Mouse (Mus musculus): ENCODE results near the gene Npm3. TPM values are rescaled to one million over a fixed set of nuclear protein-coding genes. Genes with fewer than 3 reads are reported as not detected.

The Npm3 gene
- total RNA-seq, 2 experiments from 2014 or later: 123 to 124 TPM

DNA sequence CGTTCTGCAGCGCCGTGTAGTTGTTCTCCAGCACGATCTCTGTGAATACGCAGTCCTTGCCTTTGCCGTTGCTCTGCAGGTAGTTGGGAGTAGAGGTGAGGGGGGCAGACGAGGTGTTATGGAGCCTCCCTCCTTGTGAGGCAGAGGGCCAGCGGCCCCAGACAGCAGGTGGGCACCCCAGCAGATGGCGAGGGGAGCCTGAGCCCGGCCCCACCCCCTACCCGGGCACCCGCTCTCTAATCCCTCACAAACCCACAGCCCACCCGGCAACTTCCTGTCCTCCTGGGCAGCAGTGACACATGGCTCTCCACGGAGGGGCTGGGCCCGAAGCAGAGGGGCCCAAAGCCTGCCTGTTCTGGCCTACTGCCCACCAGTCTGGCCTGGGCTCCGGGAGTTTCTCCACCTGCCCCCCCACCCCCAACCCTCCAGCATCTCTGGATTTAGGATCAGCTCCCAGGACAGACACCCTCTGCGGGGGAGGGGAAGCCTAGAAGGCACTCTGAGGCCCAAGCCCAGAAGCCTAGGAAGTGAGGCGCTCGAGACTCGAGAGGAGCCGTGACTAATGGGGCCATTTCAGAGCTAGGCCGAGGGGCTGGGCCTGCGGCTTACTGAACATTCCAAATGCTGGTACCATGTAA is 12.1 kb downstream of the Npm3 start:
- no peak for ATAC-seq (replicated peaks; ENCODE audit: low FRiP score, low TSS enrichment, poor library complexity, severe bottlenecking)

GRCm38 (mm10) chr19:45736855-45737207 is 12.6 kb downstream of the Npm3 start:
- ATAC-seq (replicated peaks; ENCODE audit: low FRiP score, low TSS enrichment, poor library complexity, severe bottlenecking): peak; percentile 72

- ATAC-seq (replicated peaks; ENCODE audit: low FRiP score, low TSS enrichment, poor library complexity, severe bottlenecking): no peak
Observed at GRCm38 (mm10) chr19:45736241-45736640, 13.2 kb downstream of the Npm3 start.

DNA sequence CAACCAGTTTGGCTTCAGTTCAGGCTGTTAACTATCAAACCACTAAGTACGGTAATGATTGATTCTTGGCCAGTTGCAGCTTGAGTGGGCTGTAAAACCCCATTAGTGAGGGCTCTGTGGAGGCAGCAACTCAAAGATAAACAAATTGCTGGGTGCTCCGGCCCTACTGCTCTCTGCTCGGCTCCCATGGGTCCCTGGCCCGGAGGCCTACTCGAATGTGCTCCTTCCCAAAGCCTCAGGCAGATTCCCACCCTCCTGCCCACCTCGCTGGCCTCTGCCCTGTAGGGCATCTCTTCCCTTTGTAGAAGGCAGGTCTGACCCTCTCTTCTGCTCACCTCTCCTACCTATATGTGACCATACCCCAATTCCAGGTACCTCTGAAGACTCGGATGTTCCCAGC is 14.6 kb downstream of the Npm3 start:
- no peak for ATAC-seq (replicated peaks; ENCODE audit: low FRiP score, low TSS enrichment, poor library complexity, severe bottlenecking)

- no peak for ATAC-seq (replicated peaks; ENCODE audit: low FRiP score, low TSS enrichment, poor library complexity, severe bottlenecking)
Observed at GRCm38 (mm10) chr19:45734191-45734590, 15.2 kb downstream of the Npm3 start.

GRCm38 (mm10) chr19:45733564-45733963 is 15.8 kb downstream of the Npm3 start:
- no peak for ATAC-seq (replicated peaks; ENCODE audit: low FRiP score, low TSS enrichment, poor library complexity, severe bottlenecking)

DNA sequence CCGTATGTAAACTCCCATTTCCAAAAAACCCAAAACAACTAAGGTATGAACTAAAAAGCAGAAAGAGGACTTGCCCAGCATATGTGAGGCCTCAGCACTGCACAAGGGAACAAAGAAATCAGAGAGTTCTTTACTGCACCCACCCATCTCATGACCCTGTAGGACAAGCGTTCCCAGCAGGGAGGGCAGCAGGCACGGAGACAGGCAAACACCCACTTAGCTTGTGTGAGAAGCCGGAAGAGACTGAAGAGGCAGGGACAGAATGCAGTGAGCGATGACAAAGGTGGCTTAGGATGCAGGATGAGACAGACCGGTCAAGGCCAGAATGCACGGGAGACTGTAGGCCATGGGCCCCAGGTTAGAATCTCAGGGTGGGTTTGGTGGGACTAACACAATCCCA is 17.7 kb downstream of the Npm3 start:
- ATAC-seq (replicated peaks; ENCODE audit: low FRiP score, low TSS enrichment, poor library complexity, severe bottlenecking): no peak

- no peak for ATAC-seq (replicated peaks; ENCODE audit: low FRiP score, low TSS enrichment, poor library complexity, severe bottlenecking)
Observed at GRCm38 (mm10) chr19:45730042-45730441, 19.3 kb downstream of the Npm3 start.

DNA sequence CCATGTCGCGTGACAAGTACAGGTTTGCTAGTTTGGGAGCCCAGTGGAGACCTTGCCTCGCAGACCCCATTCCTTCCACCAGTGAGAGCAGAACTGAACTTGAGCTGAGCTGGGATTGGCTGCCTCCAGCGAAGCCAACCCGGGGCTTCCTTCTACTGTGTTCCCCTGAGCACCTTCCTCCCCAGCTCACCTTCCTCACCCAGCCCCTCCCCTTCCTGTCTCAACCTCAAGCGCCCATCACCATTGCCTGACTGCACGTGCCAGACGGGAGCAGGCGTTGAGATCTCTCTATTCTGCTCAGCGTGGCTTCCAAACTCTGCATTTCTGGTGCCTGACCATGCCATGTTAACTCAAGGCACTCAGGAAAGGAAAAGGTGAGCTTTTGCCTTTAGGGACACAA is 22.2 kb downstream of the Npm3 start:
- ATAC-seq (replicated peaks; ENCODE audit: low FRiP score, low TSS enrichment, poor library complexity, severe bottlenecking): no peak

GRCm38 (mm10) chr19:45725677-45726277 is 23.6 kb downstream of the Npm3 start:
- ATAC-seq (replicated peaks; ENCODE audit: low FRiP score, low TSS enrichment, poor library complexity, severe bottlenecking): no peak

DNA sequence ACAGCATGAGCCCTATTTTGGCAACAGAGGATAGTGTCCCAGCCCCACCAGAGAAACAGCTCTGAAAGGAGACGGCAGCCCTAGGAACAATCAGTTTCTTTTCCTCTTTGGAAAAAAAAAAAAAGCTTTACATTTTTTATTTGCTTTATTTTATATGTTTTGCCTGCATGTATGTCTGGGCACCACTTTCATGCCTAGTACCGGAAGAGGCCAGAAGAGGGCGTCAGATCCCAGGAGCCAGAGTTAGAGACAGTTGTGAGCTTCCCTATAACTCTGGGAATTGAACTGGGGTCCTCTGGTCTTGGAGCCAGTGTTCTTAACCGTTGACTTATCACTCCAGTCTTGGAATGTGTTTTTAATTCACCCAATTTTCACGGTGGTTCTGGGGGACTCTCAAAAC is 27.2 kb downstream of the Npm3 start:
- no peak for ATAC-seq (replicated peaks; ENCODE audit: low FRiP score, low TSS enrichment, poor library complexity, severe bottlenecking)

DNA sequence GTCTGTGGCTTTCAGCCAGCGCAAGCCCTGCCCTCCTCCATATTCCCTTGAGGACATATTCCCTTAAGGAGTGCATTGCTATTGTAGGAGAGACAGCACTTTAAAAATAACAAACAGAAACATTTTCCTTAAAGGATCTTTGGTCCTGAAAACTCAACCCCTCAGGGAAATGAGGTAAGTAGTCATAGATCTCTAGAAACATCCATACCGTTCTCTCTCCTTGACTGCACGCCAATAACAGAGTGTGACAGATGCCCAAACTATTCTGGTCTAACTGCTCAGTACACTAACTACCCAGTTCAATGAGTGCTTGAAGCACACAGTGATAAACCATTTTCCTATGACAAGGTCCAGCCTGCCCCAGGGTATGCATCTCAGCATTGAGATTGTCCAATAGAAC is 31.1 kb downstream of the Npm3 start:
- ATAC-seq (replicated peaks; ENCODE audit: low FRiP score, low TSS enrichment, poor library complexity, severe bottlenecking): no peak

DNA sequence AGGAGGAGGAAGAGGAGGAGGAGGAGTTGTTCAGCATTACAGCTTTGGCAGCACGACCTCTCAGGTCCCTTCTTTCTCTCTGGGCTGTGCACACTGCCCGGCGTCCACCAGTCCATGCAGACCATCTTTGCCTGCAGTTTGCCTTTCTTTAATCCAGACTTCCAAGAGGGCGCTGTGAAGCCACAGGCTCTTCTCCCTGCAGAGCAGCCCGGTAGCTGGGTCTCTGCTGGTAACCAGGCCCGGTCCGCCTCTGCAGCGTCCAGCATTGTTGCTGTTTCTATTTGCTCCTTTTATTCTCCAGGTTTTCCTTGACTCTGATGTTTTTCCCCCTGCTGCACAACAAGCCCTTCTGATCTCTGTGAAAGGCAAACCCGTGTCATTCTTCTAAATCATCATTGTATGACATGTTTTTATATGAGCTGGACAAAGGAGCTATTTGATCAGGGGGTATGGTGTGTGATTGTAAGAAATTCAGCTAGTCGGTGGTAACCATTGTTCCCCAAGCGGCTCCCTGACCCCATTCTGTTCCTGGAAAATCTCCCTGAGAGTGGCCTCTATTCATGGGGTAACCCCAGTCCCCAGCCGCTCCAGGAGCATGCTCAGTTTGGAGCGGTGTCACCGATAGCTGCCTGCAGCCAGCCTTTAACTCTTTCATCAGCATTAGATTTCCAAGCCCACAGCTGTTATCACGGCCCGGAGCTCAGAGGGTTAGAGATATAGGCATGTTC is 31.7 kb downstream of the Npm3 start:
- ATAC-seq (replicated peaks; ENCODE audit: low FRiP score, low TSS enrichment, poor library complexity, severe bottlenecking): no peak

DNA sequence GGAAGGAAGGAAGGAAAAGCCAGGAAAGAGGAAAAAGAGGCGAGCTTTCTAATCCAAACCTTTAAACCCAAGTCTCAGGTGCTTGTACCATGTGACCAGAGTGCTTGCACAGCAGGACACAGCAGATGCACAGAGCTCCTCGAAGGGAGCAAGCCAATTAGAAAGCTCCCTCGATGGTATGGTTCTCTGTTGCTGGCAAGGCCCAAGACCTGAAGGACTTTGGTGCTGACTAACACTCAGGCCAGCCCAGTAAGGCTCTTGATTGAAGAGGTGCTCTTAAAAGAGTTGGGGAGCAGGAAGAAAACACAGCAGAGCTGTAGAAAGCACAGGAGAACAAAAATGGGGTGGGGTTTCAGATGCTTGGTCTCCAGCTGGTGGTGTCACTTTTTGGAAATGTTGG is 40.7 kb downstream of the Npm3 start:
- ATAC-seq (replicated peaks; ENCODE audit: low FRiP score, low TSS enrichment, poor library complexity, severe bottlenecking): no peak

Other genes starting within 250 kb of the Npm3 start
- 8.6 and 10.2 TPM in 2 replicates for gene Poll, start 189.1 kb downstream of the Npm3 start, total RNA-seq (2014; fragmentation: Nextera tagmentation)
- 5.4 and 10.3 TPM in 2 replicates for gene Poll, start 189.1 kb downstream of the Npm3 start, total RNA-seq (2017)
- gene Gm17018, start 189.0 kb downstream of the Npm3 start, total RNA-seq (2014; fragmentation: Nextera tagmentation): 22.0 and 30.6 TPM in 2 replicates
- 17.5 and 23.1 TPM in 2 replicates for gene Gm17018, start 189.0 kb downstream of the Npm3 start, total RNA-seq (2017)
- 14.5 and 33.0 TPM in 2 replicates for gene Fbxw4, start 89.3 kb downstream of the Npm3 start, total RNA-seq (2014; fragmentation: Nextera tagmentation)
- gene Fbxw4, start 89.3 kb downstream of the Npm3 start, total RNA-seq (2017): 5.5 and 15.5 TPM in 2 replicates
- gene Fgf8, start 6.7 kb downstream of the Npm3 start, total RNA-seq (2014; fragmentation: Nextera tagmentation): not detected in 2 replicates
- not detected in 2 replicates for gene Fgf8, start 6.7 kb downstream of the Npm3 start, total RNA-seq (2017)
- 75.0 and 86.3 TPM in 2 replicates for gene Mgea5, start 34.2 kb upstream of the Npm3 start, total RNA-seq (2014; fragmentation: Nextera tagmentation)
- gene Mgea5, start 34.2 kb upstream of the Npm3 start, total RNA-seq (2017): 117 and 134 TPM in 2 replicates
- gene Kcnip2, start 66.5 kb upstream of the Npm3 start, total RNA-seq (2014; fragmentation: Nextera tagmentation): 0.52 TPM in 1 of 2 replicates, not detected in the other
- gene Kcnip2, start 66.5 kb upstream of the Npm3 start, total RNA-seq (2017): 0.34 and 3.6 TPM in 2 replicates
- gene Armh3, start 248.9 kb upstream of the Npm3 start, total RNA-seq (2014; fragmentation: Nextera tagmentation): 5.6 and 10.5 TPM in 2 replicates
- gene Armh3, start 248.9 kb upstream of the Npm3 start, total RNA-seq (2017): 4.6 and 8.2 TPM in 2 replicates